Mouse (Mus musculus) thymus, postnatal 25 days (tissue): Measurements from ENCODE around the gene Gm20671.
"Not testable (repeated sequence)": the region's sequence is repeated elsewhere in the genome, so short reads cannot be mapped to it uniquely, and the experiment has no call there.

ENCODE experiments used
- DNase-seq: peaks from one replicate; pipeline ENCODE4 v3.0.0; 2022

The Gm20671 gene

GRCm38 (mm10) chr5:32827009-32827408, at the start of gene Gm20671:
Gene Gm20671 (minus strand): TSS chr5:32827109.
- DNase-seq = no peak

GRCm38 (mm10) chr5:32872346-32872745, 45.4 kb upstream of the Gm20671 start:
- no peak for DNase-seq

DNA sequence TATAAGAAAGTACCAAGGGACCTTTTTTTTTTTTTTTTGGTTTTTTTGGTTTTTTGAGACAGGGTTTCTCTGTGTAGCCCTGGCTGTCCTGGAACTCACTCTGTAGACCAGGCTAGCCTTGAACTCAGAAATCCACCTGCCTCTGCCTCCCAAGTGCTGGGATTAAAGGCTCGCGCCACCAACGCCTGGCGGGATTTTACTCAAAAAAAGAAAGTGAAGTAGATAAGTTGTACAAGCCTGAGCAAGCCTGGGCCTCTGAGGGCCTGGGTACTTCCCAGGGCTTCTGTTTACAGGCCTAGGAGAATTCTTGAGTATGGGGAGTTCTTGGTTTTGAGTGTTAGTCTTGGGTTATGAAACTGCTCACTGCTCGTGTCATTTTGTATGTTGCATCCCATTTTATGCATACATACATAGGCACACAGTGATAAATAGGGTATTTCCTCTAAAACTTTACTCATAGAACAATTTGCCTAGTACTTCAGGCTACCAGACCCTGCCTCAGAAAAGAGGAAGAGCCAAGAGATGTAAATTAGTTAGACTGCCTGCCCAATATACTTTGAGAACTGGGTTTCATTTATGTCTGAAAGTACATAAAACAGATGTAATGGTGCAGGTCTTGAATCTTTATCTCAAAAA, 42.6 kb upstream of the Gm20671 start:
- DNase-seq = no peak

DNA sequence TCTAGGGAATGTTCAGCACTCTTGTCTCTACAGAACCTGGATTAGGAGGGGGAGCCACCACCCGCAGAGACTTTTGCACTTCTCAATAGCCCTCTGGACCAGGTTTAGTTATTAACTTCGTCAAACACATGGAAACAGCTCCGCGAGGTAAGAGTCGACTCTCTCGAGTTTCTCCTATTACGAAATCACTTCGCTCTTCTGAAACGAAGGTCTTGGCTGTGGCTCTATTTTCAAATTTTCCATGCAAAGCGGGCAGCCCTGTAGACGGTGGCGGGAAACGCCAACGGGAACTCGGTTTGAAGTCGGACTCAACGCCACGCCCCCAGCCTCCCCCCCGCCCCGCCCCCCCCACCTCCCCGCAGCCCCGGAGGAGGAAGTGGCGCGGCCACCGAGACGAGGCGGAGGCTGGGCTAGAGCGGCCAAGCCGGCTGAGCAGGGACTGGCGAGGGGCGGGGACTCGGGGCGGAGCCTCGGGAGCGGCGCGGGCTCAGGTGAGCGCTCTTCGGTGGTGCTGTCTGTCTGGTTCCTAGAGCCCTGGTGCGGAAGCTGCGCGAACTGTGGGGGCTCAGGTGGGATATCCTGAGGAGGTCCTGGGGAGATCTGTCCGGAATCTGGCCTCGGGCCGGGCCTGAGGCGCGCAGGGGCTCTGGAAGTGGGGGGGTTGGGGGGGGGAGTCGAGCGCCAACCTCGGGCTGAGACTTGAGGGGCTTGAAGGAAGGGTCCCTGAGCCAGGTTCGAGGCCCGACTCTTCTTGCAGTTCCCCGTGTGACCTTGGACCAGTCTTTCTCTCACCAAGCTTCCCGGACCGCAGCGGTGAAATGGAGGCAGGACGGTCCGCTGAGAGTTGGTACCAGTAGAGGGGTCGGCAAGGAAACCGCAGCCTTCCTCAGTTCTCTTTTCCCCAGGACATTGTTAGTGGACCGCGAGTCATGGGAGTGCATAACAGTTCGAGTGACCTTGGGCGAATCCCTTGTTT, 36.6 kb upstream of the Gm20671 start, which contains the start of gene Depdc5:
Gene Depdc5, plus strand, starts transcription at position 449 of the 976 bp plus-strand sequence.
- DNase-seq = peak; percentile 97

- no peak for DNase-seq
Measured at GRCm38 (mm10) chr5:32862469-32863132, 35.7 kb upstream of the Gm20671 start.

GRCm38 (mm10) chr5:32861082-32861481, 34.2 kb upstream of the Gm20671 start:
- DNase-seq = no peak

- peak; percentile 57 for DNase-seq
Measured at GRCm38 (mm10) chr5:32857781-32858220, 30.9 kb upstream of the Gm20671 start.

DNA sequence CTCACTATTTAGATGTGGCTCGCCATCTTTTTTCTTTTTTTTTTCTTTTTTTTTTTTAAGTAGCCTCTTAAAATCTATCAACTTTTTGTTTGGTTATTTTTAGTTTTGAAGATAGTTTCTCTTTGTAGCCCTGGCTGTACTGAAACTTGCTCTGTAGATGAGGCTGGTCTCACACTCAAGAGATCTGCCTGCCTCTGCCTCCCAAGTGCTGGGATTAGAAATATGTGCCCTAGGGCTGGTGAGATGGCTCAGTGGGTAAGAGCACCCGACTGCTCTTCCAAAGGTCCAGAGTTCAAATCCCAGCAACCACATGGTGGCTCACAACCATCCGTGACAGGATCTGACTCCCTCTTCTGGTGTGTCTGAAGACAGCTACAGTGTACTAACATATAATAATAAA, 28.4 kb upstream of the Gm20671 start:
- not testable (repeated sequence) for DNase-seq

- no peak for DNase-seq
Measured at GRCm38 (mm10) chr5:32854818-32855217, 27.9 kb upstream of the Gm20671 start.

- peak; percentile 100 for DNase-seq
Measured at GRCm38 (mm10) chr5:32853731-32854507, 27.0 kb upstream of the Gm20671 start, which contains the start of gene Prr14l. Gene Prr14l (minus strand): TSS chr5:32854256.

DNA sequence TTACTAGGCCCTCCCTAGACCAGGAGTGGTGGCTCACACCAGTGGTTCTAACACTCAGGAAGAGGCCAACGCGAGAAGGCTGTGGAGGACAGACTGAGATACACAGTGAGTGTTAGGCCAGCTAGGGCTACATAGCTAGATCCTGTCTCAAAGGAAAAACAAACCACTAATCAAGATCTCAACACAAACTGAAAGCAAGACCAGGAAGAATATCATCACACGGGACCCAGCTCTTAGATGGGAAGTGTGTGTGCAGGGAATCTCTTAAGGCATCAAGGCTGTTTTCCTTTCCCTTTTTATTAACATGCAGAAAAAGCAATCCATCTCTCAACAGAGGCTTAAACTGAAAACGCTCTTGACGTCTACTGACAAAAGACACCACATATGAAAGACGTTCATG, 25.1 kb upstream of the Gm20671 start:
- DNase-seq = no peak

GRCm38 (mm10) chr5:32849580-32849979, 22.7 kb upstream of the Gm20671 start:
- DNase-seq = not testable (repeated sequence)

DNA sequence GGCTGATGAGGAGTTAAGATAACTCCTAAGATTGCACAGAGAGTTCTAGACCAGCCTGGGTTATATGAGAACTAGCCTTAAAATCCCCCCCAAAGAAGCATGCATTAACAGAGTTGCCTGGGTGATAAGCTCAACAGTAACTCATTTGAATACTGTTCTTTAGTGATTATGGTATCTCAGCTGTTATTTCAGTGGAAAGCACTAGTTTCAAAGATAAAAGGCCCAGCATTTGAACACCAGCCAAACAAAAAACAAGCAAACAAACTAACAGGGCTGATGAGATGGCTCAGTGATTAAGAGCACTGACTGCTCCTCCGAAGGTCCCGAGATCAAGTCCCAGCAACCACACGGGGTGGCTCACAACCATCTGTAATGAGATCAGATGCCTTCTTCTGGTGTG, 22.3 kb upstream of the Gm20671 start:
- no peak for DNase-seq

- DNase-seq = no peak
Measured at GRCm38 (mm10) chr5:32840029-32840428, 13.1 kb upstream of the Gm20671 start.

GRCm38 (mm10) chr5:32836976-32837375, 10.1 kb upstream of the Gm20671 start:
- DNase-seq = no peak

GRCm38 (mm10) chr5:32834497-32834896, 7.6 kb upstream of the Gm20671 start:
- no peak for DNase-seq

- DNase-seq = no peak
Measured at GRCm38 (mm10) chr5:32830054-32830453, 3.1 kb upstream of the Gm20671 start.

GRCm38 (mm10) chr5:32828766-32829165, 1.9 kb upstream of the Gm20671 start:
- not testable (repeated sequence) for DNase-seq

DNA sequence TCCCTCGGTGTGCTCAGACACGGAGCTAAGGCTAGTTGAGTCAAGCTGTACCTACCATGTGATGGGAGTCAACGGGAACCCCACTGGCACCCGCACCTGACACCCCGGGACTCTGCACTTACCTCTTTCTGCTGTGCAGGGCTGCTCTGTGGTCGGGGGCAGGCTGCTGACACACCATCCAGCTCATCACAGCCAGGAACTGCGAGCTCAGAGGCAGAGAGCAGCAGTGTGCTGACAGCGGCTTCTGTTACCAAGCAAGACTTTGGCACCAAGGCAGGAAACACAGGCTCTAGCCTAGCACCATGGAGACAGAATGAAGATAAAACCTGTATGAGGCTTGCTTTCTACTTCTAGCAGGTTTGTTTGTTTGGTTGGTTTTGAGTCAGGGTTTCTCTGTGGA, 6.4 kb downstream of the Gm20671 start:
- no peak for DNase-seq

DNA sequence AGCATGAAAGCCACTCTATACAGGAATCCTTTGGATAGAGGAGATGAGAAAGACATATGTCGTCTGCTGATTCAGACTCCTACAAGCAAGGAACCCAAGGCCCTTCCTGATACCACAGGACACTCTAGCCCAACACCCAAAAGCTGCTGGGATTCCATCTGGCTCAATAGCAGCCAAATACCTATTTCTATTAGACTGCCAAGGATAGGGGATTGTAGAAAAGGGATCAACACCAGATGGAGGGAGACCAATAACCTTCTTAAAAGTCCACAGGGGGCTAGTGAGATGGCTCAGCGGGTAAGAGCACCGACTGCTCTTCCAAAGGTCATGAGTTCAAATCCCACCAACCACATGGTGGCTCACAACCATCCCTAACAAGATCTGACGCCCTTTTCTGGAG, 11.5 kb downstream of the Gm20671 start:
- no peak for DNase-seq

- not testable (repeated sequence) for DNase-seq
Measured at GRCm38 (mm10) chr5:32786454-32786853, 40.5 kb downstream of the Gm20671 start.

DNA sequence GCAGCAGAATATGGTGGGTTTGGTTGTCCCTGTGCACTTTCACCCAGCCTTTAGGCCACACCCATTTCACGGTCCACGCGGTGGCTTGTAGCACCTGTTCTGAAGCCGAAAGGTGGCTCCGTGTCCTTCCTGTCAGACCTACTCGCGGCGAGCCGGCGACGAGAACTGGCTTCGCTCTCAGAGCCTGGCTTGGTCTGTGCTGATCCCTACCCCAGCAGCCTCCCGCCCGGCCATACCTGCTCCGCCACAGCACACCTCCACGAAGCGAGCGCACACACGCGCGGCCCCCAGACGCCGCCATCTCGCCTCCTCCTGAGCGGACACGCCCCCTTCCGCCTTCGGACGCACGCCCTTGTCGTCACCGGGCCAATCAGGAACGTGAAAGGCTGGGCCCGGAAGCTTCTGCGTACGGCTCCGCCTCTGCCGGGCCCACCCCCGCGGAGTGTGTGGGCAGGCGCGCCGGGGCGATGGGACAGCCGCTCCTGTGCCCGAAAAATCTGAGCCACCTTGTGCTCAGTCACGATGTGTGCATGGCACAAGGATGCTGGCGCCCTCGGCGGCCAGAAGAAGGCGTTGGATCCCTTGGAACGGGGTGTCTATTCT, 41.5 kb downstream of the Gm20671 start, which contains the start of gene Pisd:
Gene Pisd, minus strand, starts transcription at position 334 of the 603 bp plus-strand sequence.
- peak; percentile 95 for DNase-seq
